Mouse (Mus musculus) C2C12 (cell line): ENCODE data around the gene Ercc8.

Experiments used
- CEBPB ChIP-seq: IDR thresholded peaks from one replicate; pipeline ENCODE4 v1.6.1; 2011; ENCODE audit warnings: low read depth, mild to moderate bottlenecking, control low read depth, moderate library complexity
- CTCF ChIP-seq: IDR thresholded peaks from one replicate; pipeline ENCODE4 v1.5.1; 2011; ENCODE audit not compliant: control insufficient read depth, insufficient read depth, insufficient read length
- FOSL1 ChIP-seq: IDR thresholded peaks from one replicate; pipeline ENCODE4 v1.8.0; 2011; ENCODE audit warnings: mild to moderate bottlenecking, low read length; ENCODE audit not compliant: poor library complexity, insufficient read depth, severe bottlenecking
- MAX ChIP-seq: IDR thresholded peaks from one replicate; pipeline ENCODE4 v1.6.1; 2011; ENCODE audit warnings: mild to moderate bottlenecking, control low read depth
- MYOD1 ChIP-seq: IDR thresholded peaks from one replicate; pipeline ENCODE4 v1.6.1; 2011; ENCODE audit warnings: low read depth; ENCODE audit not compliant: control insufficient read depth, insufficient read length
- MYOG ChIP-seq: IDR thresholded peaks from one replicate; pipeline ENCODE4 v1.6.1; 2011; ENCODE audit not compliant: control insufficient read depth, insufficient read length; ENCODE audit errors: extremely low read depth
- USF1 ChIP-seq: IDR thresholded peaks from one replicate; pipeline ENCODE4 v1.6.1; 2011; ENCODE audit warnings: low read depth, mild to moderate bottlenecking, control low read depth, moderate library complexity

DNA sequence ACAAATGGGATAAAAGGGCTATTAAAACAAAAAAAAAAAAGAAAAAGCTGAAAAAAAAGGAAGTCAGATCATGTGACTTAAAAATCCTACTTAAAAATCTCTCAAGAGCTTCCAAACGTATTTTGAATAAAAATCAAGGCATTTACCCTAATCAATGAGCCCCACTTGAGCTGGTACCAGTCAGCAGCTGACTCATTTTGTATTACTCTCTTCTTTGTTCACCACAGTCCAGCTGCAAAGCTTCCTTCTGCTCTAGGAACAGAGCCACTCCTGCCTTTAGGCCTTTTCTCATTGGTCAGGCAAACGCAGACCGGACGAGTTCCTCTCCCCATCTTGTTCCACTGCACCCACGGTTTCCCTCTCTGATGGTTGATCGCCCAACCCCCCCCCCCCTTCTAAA is 22.9 kb upstream of the Ercc8 start:
- TF ChIP-seq CTCF, result no peak
- no peak for TF ChIP-seq MAX
- TF ChIP-seq USF1, result no peak
- TF ChIP-seq MYOD1, result no peak
- no peak for TF ChIP-seq MYOG
- TF ChIP-seq CEBPB, result no peak
- no peak for TF ChIP-seq FOSL1
